Mouse (Mus musculus) Muller cell, postnatal 12 days (primary cell): ENCODE measurements around the gene Slc43a3.
A peak's percentile ranks its signal among the peaks of the same experiment; 100 is the strongest.
"Not testable (repeated sequence)": the region's sequence is repeated elsewhere in the genome, so short reads cannot be mapped to it uniquely, and the experiment has no call there.

Experiments used
- DNase-seq: peaks from one replicate; pipeline ENCODE4 v3.0.0-alpha.2; 2015; ENCODE audit errors: inconsistent ontology term

Slc43a3 gene

DNA sequence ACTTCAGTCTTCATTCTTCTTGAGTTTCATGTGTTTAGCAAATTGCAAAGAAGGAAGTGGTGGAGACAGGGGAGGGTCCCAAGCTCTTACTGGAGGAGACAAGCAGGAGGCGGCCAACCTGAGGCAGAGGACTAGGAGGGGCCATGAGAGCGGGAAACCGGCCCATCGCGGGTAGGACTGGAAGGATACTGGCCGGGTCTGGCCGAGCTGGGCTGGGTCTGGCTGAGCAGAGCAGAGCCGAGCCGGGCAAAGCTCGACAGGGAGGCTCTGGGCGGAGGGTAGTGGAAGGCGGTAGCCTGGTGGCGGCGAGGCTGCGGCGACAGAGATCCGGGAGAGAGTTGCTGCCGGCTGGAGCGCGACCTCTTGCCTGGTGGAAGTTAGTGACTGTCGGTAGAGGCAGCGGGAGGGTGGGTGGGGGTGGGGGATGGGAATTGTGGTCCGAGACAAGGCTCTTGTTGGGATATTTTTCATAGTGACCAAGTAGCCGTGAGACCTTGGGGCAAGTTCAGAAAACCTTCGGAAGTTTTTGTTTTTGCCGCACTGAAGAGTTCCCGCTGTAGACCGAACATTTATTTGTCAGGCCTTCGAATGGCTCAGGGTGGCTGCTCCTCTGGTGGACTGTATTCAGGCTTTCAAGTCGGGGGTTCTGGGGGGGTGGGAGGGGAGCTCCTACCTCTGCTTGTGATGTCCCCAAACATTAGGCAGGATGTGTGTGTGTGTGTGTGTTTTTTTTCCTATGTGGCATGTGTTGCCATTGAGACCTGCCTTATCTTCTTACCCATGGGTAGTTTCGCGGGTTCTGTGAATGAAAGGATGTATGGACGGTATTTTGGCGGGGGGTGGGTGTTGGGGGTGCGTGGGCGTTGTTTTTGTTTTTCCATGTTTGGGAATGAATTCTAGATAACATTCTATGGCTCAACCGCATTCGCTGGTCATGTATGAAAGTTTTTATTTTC lies at the start of gene Slc43a3:
TSS of gene Slc43a3 (plus strand) at position 106 of the 956 bp plus-strand sequence.
- DNase-seq = peak; percentile 76

DNA sequence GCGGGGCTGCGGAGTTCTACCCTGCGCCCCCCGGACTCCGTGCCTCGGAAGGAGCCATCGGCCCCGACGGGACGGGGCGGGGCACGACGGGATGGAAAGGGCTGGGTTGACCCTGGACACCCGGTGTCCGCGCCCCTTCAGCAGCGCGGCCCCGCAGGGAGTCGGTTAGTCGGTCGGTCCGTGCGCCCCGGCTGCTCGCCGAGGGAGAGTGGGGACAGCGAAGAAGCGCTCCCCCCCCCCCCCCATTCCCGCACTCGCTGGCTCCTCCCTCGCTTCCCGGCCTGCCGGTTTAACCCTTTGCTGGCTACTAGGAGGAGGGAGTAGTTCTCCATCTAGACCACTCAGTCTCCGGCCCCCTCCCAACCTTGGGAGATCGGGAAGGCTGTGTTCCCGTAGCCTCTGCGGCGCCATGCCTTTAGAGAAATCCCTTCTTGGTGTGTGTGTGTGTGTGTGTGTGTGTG lies 49.5 kb upstream of the Slc43a3 start:
- DNase-seq = peak; percentile 48

DNA sequence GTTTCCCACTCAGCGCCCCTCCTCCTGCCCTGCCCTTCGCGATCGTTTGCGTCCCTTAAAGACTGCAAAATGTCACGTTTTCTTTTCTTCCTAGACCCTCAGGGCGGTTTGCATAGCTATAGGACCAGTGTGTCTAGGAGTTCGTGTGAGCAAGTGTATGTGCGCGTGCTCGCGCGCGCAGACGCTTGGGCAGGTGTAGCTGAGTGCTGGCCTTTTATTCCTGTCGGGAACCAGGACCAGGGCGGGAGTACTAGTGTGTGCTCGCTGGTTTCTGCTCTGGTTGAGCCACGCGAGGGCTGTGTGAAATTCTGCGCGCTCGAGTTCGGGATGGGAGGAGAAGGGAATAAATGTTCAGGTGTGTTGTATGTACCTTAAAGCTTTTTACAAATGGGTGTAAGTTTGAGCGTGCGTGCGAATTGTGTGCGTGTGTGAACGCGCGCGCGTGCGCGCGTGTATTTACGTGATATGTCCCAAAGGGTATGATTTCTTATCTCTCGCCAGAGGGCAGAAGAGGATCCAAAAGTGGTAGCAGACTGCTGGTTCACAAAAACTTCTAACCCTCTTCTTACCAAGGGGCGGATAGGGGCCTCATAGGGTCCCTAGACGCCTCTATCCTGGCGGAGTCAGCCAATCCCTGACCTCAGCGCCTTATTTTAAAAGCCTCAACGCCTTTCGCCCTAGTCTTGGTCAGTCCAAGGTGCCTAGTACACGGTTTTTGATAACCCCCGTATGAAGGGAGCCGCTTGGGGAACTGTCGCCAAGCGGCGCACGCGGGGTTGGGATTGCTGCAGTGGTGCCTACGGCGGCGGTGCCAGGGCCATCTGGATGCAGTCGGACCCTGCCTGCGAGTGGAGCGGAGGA lies 48.7 kb upstream of the Slc43a3 start:
- DNase-seq = peak; percentile 49

DNA sequence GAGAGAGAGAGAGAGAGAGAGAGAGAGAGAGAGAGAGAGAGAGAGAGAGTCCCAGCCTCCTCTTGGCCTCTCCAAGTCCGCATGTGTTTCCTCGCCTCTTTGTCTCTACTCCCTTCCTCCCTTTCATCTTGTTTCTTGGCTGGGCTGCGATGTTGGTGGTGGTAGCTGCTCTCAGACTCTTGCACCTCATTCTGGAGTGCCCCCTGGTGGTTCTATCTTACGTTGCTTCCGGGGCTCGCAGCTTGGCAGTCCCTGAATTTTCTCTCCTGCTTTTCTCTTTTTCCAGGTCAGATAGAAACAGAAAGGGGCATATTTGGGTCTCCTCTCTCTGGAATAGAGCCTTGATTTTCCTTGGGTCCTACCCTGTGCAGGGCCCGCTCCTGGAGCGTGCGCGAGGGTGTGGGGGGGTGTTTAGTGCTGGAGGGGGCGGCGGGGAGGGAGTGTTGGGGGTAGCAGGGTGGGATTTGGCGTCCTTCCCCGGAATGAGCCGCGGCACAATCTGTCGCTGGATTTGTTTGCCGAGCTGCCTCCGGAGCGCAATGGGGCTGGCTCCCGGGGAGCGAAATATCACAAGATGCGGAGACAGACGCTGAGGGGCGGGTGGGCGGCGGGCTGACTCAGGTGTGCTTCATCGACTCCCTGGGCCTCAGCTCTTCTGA lies 47.6 kb upstream of the Slc43a3 start:
- DNase-seq = peak; percentile 70

DNA sequence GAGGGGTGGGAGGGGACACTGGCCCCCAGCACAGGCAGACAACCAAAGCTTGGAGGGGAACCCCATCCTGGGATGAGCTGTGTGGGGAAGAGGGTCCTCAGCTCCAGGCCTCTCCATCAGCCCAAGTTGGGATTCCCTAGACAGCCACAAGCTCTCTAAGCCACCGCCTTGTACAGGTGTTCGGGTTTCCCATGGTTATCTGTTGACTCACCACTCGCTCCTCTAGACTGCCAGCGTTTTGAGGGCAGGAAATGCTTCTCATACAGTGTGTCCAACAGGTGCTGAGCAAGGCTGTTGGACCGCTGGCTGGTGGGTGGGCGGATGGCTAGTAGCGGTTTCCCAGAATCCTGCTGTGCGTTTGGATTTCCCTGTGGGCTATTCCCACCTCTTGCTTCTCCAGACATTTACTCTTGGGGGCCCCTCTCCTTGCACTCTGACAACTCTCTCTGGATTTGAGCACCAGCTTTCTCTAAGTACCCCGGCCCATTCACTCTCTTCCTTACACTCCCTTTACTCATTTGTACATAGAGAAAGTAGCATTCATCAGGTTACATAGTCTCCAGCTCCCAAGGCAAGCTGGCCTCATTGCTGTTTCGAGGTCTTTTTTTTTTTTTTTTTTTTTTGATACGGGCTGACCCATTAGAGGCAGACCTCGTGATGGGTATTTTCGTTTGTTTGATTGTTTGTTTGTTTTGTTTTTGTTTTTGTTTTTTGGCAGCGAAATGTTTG lies 46.9 kb upstream of the Slc43a3 start:
- DNase-seq = peak; percentile 54

DNA sequence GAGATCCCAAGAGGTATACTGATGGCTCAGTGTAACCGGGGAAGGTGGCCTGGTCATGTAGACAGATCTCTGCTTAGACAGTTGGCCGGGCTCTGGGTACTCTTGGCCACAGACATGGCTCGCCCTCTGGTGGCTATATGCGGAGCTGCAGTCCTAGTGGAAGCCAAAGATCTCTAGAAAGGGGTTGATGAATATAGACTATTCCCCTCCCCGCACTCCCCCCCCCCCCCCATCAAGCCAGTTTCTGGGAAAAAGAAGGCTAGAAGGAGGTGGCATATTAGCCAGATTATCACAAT lies 46.4 kb upstream of the Slc43a3 start:
- peak; percentile 62 for DNase-seq

DNA sequence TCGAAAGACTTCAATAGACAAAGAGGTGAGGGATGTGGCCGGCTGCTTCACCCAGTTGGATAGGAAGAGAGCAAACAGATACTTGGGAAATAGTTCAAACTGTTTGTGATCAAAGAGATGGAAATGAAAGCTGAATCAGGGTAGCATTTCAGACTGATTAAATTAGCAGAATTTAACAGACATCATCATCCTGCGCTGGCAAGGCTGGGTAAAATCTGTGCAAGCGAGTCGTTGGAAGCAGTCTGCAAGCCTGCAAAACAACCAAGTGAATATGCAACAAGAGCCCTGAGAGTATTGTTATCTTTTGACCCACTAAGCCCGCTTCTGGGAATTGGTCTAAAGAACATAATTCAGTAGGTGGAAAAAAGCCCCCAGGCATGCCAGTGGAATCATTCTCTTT lies 43.0 kb upstream of the Slc43a3 start:
- DNase-seq = no peak

DNA sequence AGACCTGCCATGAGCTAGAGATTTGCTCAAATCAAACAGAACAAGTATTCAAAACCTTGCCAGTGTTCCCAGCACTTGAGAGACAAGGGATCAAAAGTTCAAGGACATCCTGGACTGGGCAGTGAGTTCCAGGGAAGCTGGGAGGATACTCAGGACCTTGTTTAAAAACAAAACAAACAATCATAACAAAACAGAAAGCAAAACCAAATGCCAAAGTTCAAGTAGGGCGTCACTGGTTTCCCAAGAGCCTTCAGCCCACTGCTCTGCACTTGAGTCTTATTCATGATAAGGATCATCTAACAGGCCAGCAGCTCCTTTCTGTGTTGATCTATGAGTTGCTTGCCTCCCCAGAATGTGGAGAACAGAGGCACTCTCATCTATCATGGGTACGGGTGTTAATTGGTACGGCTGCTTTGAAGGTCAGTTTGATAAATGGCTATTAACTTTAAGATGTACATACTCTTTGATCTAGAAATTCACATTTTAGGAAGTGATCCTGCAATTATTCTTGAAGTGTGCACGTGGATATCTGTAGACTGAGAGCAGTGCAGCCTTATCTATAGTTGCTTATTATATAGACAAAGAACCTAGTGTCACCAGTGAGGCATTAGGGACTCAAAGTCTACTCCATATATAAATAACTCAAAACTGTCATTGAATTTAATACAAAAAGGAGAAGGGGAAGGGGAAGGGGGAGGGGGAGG lies 40.7 kb upstream of the Slc43a3 start:
- no peak for DNase-seq

DNA sequence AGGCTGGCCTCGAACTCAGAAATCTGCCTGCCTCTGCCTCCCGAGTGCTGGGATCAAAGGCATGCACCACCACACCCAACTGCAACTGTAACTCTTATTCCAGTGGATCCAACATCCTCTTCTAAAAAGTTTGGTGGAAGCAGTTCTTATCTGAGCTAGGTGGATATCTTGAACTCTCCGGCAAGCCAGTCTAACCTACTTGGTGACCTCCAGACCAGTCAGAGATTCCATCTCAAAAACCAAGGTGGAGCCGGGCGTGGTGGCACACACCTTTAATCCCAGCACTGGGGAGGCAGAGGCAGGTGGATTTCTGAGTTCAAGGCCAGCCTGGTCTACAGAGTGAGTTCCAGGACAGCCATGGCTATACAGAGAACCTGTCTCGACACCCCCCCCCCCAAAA lies 39.7 kb upstream of the Slc43a3 start:
- DNase-seq = not testable (repeated sequence)

DNA sequence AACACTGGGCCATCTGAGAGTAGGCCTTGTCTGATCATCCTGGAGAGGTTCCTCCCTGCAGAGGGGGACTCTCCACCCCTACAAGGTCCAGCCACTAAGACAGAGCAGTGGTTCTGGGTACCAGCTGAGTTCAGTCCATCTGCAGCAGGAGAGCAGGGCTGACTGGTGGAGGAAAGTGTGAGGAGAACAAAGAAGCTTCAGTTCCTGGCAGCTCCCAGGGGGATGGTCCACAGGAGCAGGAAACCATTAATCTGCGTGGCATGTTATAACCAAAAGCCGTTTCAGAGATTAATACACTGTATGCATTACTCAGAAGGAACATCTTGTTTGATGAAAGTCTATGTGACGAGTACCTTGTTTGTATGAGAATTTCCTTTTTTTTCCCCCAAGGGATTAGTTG lies 23.7 kb upstream of the Slc43a3 start:
- DNase-seq = no peak

DNA sequence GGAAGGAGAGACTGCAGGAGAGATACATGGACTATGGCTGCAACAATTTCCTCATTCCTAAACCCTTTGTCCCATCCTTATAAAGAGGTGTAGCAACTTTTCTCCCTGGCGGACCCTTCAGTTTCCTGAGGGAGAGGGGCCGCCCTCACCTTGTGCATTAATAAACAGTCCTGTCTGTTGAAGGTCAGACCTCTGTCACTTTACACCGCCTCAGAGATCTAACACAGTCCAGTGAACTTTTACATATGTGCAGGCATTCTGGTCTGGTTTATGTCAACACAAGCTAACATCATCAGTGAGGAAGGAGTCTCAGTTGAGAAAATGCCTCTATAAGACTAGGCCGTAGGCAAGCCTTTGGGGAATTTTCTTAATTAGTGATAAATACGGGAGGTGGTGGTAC lies 22.5 kb upstream of the Slc43a3 start:
- no peak for DNase-seq

DNA sequence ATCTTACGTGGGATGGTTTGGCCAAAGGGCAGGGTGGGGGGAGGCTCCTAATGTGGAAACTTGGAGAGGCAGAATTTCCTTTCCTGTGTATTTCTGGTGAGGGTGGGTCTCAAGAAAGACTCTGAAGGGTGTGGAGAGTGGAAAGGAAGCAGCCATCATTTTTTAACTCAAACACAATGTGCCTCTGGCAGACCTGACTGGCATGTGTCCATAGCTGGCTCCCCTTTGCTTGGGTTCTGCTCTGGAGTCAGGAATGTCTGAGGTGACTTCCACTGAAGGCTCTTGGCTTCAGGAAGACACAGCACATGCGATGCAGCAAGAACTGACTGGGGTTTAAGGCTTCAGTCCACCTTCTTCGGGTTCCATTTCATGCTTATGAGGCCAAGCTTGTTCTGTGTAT lies 21.0 kb upstream of the Slc43a3 start:
- no peak for DNase-seq

DNA sequence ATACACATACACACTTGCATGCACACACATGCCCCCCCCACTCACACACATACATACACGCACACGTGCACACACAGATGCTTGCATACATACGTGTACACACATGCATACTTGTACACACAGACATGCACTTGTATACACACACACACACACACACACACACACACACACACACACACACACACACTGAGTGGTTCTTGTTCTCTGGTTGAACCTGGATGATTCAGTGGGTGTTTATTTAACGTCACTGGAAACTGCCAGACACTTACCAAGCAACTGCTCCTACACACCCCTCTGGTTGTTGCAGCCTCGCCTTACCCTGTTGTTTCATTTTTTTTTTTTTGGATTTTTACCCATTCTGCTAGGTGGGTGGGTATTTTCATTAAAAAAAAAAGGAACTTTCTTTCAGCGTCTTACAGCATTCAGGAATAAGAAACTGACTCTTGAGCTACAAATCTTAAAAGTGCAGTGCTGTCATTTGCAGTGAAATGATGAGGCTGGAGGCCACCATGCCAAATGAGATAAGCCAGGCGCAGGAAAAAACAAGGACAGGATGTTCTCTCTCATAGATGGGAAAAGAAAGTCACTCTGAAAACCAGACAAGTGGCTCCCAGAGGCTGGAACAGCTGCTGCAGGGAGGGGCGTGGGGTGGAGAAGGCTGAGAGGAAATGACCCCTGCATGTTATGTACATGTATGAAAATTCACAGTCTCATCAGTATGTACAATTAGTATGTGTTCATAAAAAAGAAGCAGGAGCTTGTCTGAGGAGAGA lies 19.6 kb upstream of the Slc43a3 start:
- no peak for DNase-seq

DNA sequence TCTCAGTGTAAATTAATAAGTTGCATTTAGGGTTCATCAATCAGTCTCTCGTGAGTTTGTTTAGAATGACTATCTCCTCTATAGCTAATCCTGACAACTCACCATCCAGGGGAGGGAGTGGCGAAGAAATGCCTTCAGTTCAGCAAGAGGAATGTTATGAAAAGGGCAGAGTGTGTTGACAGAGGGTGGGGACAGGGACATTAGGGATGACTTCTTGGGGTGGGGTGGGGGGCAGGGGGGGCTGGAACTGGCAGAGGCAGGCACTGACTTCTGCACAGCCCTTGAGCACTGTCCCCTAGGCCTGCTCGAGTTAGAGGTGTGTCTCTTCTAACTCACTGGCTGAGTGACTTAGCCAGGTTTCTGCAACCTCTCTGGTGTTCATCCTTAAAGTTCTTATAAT lies 18.2 kb upstream of the Slc43a3 start:
- DNase-seq = no peak

DNA sequence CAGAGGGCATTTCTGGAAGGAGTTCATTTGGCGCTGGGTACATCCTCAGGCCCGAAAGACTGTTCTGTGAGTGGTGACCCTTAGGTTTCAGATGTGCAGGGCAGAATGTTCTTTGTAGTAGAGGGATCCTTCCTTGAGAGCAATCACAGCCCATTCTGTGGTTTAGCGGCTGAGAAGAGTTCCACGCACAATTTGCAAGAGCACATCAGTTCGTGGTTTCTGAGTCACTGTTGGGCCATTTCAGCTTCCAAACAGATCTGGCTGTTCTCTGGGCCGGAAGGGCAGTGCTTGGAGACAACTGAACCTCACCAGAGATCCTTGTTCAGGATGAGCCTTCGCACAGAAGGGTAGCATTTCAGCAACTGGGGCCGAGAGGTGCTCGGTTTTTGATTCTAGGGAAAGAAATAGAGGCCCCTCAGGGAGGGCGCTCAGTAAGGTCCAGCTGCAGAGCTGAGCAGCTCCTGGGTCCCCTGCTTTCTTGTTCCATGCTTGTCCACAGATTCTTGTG lies 16.7 kb upstream of the Slc43a3 start:
- peak; percentile 59 for DNase-seq

DNA sequence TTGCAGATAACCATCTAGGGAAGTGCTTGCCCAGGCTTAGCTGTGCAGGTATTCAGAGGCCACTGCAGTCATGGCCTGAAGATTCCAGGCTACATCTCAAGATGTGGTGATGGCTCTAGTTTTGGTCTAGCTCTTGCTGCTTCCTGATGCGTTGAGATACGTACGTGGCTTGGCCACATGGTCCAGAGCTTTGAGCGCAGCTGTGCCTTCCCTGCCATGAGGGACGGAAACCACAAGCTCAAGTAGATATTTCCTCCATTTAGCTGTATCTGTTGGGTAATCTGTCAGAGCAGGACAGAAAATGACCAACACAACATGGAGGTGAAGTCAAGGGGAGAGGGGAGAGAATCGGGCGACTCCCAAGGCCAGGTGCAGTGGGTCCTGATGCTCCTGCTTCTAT lies 6.2 kb upstream of the Slc43a3 start:
- DNase-seq = no peak

DNA sequence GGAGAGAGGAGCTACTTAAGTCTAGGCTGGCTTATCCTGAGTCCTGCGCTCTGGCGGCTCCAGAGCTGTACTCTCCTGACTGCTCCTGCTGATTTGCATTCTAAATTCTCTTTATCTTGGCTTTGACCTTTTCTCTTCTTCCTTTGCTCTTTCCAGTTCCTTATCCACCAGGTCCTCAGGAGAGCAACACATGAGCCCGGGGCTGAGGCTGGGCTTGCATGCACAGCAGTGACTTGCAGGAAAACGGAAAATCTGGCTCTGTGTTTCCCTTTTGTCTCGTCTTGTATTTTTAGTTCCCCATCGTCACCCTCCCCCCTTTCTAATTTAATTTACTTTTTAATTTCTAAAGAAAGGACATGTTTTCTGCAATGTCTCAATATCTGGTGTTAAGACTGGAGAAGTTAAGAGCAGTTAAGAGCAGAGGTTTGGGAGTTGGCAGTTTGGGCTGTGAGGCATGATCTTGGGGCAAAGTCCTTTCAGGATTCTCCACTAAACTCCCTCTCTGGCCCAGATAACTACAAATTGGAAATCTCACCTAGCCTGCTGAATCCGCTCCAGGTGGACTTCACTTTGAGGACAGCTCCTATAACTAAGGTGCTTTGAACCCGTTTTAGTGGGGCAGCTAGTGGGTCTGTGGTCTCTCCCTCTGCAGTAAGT lies 2.3 kb upstream of the Slc43a3 start:
- no peak for DNase-seq

DNA sequence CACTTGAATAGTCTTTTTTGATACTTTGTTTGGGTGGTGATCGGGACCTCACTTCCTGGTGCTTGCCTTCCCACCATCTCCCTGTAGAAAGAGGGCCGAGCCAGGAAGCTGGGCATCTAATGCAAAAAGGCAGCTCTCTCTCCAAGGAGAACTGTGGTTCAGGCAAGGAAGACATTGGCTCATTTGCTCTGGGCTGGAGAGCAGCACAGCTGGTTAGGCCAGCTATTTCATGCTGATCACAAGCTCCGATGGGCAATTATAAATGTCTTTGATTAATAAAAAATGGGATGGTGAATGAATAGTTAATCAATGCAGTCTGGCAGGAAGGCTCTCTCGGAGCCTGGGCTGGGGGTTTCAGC lies 1.8 kb upstream of the Slc43a3 start:
- no peak for DNase-seq

DNA sequence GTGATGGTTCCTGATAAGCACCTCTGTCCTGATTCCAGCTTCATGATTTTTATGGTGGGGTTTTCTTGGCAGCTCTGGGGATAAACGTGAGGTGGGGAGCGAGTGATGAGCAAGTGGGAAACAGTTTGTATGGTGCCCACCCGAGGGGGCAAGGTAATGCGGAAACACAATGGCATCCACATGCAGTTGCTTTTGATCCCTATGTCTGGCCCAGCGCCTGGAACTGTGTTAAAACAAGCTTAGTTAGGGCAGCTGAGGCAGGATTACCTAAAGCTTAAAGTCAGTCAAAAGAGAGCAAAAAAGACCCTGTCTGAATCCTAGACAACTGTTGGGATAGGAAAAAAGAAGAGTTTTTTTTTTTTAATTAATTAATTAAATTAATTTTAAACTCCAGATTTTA lies 1.3 kb upstream of the Slc43a3 start:
- no peak for DNase-seq
